Mouse (Mus musculus) left cerebral cortex, postnatal 36 days (tissue): Measurements from ENCODE around the gene Ghr. TPM values are rescaled to one million over a fixed set of nuclear protein-coding genes. Genes with fewer than 3 reads are reported as not detected.

ENCODE experiments used
- DNase-seq, 2 experiments: peaks; one replicate each; pipeline ENCODE4 v3.0.0; 2021 to 2022; ENCODE audit warnings: low spot score in 2 of 2, mixed read lengths in 1 of 2
- intact Hi-C: fragments of 180-260 bp; cut with DNase I; formaldehyde crosslinking; loops from one replicate; pipeline ENCODE4 v1.15.1; 2025
- total RNA-seq, 2 experiments: library from RNA; stranded (reverse); gene quantifications; 2 replicates each; pipeline ENCODE4 v1.2.3; 2021

Ghr gene
- total RNA-seq: 10 to 100 TPM; 11.1 to 15.0 TPM

DNA sequence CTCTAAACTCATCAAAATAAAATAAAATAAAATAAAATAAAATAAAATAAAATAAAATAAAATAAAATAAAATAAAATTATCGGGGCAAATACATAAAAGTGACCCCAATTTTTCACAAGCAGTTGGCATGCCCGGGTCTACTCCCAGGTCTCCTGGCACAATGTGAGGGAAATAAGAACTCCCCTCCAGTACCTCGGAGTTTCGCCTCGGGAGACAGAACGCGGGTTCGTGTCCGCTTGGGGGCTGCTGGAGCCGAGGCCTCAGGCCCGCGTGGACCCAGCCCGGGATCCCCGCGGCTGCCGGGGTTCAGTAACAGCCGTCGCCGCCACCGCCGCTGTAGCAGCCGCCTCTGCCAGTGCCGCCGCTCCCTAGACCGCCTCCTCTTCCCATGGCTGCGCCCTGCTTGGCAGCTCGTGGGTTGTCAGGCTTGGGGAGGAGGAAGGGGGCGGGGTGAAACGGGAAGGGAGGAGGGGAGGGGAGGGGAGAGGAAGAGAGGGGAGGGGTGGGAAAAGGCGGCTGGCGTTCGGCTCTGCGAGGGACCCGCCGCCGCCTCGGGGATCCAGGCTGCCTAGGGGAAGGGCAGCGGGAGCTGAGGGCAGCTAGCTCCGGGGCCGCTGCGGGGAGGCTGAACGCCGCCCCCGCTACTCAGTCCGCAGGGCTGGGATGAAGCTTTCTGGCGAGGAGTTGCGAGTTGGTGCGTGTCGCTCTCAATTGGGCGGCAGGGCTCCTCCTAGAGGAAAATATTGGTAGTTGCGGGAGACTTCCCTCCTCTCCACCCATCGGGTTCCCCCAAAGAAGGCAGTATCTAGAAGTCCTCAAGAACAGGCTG lies at the start of gene Ghr:
Gene Ghr, minus strand, starts transcription at position 686 of the 830 bp plus-strand sequence.
- DNase-seq: peak; percentile 87
- intact Hi-C loops: loop anchor here (2.0 to 5.0 kb wide), 4 partner anchors 142 to 1559 kb away; partner anchors contain the start of genes Oxct1 and Prkaa1

DNA sequence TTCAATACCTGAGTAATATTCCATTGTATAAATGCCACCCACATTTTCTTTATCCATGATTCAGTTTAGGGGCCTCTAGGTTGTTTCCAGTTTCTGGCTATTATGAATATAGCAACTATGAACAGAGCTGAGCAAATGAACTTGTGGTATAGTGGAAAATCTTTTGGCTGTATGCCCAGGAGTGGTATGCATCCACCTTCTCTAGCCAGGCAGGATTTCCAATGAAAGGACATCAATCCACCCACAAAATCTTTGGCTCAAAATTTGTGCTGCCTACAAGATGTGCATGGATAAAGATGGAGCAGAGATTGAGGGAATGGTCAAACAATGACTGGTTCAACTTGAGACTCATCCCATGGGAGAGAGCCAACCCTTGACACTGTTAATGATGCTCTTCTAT lies 39.5 kb upstream of the Ghr start:
- DNase-seq: no peak
- intact Hi-C loops: no loop called here

DNA sequence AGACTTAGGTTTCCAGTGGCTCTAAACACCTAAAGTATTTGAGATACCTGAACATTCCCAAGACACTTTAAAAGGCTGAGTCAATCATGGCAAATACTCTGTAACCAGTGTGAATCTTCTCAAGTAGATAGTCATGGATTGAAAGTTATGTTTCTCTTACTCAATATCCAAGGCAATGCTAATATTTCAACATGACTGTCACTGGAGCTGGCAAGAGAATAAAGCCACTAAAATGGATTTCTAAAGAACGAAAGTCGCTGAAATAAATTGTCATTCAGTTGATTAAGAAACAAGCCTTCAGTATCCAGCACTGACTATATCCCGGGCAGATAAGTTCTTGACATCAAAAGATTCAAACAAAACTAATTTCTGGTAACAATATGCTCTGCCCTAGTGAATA lies 37.1 kb upstream of the Ghr start:
- DNase-seq: no peak
- intact Hi-C loops: no loop called here

DNA sequence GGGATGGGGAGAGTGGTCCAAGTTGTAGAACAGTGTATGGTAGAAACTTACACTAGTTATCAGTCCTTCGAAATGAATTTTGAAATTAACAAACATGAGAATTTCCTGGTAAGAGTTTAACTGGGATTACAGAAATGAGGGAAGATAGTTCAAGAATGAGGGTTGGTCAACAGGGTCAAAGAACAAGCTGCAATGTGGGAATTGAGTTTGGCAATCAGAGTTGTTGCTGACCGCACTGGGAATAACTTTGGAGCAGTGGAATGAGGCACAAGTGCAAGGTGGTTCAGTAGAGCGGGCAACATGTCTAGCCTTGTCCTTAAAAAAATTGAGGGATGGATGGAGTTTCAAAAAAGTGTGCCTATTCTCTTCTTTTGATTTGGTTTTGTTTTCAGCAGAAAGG lies 35.0 kb upstream of the Ghr start:
- intact Hi-C loops: no loop called here
- no peak for DNase-seq

DNA sequence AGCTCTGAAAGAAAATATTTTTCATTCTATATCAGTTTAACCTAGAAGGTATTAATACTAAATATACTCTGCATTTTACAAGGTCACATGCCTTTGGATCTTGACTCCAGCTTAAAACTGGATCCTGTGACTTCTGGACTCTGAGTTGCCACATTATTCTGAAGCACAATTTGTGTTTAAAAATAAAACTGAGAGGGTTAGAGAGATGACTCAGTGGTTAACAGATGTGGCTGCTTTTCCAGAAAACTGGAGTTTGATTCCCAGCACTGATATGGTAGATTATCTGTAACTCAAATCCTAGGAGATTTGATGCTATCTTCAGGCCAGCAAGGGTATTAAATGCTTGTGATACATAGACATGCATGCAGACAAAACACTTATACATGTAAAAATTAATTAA lies 28.7 kb upstream of the Ghr start:
- no peak for DNase-seq
- intact Hi-C loops: no loop called here

DNA sequence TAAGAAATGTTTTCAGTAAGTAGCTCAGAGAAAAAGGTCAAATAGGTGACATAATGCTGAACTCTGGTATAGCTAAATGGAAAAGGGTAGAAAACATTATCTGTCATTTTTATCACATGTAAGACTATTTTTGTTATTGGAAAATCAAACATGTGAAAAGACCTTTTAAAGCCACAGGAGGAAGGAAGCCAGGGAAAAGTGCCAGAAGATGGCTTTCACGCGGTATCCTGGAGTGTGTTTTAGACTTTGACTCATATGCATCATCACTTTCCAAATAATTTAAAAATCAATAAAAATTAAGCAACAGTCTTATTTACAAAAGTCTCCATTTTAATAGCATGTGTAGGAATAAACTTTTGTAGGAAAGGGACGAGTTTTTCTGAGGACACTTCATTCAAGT lies 24.7 kb upstream of the Ghr start:
- intact Hi-C loops: no loop called here

DNA sequence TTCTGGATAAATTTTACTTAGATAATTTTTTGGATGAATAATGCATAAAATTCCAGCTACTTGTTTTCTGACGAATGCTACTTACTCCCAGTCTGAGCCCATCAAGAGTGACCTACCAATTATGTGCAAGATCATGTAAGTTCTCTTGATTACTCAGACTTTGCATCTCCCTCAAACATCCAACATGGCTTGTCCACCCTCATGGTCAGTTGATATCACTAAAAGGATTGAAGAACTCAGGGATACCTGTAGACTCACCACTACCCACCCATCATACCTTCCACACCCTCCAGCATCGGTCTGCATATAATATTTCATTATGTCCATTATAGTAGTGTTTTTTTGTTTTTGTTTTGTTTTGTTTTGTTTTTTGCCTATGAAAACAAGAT lies 18.8 kb upstream of the Ghr start:
- intact Hi-C loops: no loop called here
- no peak for DNase-seq

More for the DNA sequence above, 24.7 kb upstream of the Ghr start:
- DNase-seq: no peak

DNA sequence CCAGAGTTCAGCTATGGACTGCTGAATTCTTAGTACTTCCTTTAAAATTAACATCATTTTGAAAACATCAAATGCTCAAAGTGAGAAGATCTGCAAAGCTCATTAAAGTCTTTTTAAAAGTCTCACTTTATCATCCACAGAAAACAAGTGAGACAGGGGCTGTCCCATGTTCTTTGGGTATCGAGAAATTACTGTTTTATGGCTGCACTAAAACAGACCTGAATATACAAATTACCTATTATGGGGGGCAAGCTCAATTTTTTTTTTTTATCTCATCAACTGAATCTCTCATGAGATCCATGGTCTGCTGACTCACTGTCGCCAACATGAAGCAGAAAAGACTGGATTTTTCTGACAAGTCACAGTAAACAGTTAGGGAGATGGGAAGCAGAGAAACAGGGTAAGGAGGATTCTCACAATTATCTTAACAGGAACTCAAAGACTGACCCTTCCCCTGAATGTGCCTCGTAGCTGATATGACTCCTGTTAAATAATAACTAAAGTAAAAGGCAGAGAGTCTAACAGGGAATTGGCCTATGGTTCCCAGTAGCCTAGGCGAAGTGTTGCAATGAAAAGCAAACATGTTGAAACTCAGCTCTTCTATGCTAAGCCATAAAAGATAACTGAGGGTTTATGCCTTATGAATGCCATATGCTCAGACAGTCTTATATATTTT lies 18.3 kb upstream of the Ghr start:
- intact Hi-C loops: no loop called here
- no peak for DNase-seq

DNA sequence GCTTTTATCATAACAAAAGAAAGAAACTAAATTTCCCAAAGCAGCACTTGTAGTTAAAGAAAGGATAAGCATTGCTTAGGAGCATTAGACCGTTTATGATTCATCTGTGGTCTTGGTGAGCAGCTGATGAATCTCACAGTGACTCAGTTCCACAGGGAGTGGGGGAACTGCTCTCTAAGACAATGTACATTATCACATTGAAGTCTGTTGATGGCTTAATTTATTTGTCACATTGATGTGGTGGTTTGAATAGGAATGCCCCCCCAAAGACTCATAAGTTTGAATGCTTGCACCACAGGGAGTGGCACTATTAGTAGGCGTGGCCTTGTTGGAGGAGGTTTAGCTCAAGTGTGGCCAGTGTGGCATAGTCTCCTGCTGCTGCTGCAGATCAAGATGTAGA lies 4.6 kb upstream of the Ghr start:
- intact Hi-C loops: no loop called here
- no peak for DNase-seq

DNA sequence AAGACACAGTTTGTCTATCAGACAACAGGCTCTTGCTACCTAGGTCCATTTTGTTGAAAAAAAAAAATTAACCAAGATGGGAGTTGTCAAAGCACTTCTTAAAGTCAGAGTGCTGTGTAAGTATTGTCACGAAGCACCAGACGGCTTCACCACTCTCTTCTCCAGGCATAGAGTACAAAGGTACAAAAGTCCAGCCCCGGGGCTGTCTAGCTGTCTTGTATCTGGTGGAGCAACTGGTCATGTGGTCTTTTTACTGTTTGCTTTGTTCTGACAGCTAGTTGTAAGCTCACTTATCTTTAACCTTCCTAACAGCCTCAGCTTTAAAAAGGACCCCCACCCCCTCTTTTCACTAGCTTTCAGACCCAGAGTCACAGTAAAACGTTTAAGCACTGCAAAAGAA lies 1.1 kb upstream of the Ghr start:
- no peak for DNase-seq
- intact Hi-C loops: loop anchor here (5.0 kb wide), 2 partner anchors 443 to 1558 kb away; partner anchors contain the start of genes Oxct1 and Prkaa1

DNA sequence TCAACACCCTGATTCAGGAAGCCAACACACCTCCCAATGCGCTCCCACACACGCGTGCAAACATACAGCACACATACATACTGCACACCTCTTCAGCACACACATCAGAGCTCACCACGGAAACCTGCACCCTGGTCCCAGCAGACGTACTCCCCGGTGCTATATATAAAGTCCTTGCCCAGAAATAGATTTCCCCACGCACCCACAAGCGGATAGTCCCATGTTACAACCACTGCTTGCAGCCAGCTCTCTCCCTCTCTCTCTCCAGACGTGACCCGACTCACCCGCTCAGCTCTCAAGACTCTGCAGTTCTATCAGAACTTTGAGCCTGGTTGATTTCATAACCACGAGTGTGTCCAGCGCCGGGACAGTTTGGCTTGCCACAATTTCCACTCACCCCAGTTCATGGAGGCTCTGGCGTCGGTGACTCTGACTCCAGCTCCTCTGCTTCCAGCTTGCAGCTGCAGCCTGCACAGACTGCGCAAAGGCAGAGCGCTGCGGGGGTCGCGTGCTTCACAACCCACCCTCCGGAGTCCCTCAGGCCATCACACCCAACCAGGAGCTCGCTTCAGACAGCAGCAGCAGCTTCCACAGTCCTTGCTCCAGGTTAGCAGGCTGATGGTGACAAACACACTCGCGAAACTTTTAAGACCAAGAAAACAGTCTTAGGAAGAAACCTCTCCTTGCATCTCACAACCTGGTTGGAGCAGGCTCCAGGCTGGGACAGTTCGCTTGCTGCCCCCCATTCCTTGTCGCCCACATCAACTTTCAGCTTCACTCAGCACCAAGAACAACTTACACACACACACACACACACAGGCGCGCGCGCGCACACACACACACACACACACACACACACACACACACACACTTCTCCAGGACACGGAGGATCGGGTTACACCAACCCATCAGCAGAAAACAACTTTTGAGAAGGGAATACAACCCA lies 1.2 kb downstream of the Ghr start:
- peak; percentile 55 to 63 for DNase-seq
- intact Hi-C loops: loop anchor here (2.0 to 5.0 kb wide), 4 partner anchors 141 to 1560 kb away; partner anchors contain the start of genes Oxct1 and Prkaa1

DNA sequence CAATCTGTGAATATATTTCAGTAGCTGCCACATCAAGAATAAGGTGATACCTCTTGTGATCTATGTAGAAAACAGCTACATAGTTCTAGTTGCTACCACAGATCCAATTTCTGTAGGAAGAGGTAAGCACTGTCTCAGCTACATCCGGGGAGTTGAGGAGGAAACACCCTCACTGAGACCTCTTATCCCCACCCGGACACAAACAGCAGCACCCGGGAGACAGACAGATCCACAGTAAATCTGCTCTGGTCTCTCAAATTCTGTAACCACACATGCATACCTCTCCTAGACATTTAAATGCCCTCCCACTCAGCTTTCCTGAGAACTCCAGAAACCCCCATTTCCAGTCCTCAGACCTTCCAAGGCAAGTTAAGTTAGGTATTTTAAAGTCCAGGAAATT lies 2.0 kb downstream of the Ghr start:
- intact Hi-C loops: loop anchor here (5.0 kb wide), 2 partner anchors 446 to 1561 kb away; partner anchors contain the start of genes Oxct1 and Prkaa1

DNA sequence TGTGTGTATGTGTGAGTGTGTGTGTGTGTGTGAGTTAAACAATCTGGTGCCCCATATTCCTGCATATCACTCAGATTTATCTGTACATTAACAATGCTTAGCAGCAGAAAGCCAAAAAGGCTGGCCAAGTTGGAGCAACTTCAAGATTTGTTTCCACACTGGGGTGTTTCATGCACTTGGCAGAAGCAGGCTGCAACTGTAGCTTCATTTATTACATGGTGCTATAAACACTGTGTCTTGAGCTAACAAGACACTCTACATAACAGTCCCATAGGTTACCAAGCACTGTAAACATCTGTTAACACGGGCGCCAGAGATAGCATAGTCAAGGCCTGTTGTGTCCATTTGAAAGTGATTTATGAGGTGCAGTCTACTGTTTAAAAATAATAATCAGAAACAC lies 3.1 kb downstream of the Ghr start:
- intact Hi-C loops: loop anchor here (5.0 kb wide), 2 partner anchors 447 to 1562 kb away; partner anchors contain the start of genes Oxct1 and Prkaa1
- no peak for DNase-seq

More for the DNA sequence above, 2.0 kb downstream of the Ghr start:
- no peak for DNase-seq

DNA sequence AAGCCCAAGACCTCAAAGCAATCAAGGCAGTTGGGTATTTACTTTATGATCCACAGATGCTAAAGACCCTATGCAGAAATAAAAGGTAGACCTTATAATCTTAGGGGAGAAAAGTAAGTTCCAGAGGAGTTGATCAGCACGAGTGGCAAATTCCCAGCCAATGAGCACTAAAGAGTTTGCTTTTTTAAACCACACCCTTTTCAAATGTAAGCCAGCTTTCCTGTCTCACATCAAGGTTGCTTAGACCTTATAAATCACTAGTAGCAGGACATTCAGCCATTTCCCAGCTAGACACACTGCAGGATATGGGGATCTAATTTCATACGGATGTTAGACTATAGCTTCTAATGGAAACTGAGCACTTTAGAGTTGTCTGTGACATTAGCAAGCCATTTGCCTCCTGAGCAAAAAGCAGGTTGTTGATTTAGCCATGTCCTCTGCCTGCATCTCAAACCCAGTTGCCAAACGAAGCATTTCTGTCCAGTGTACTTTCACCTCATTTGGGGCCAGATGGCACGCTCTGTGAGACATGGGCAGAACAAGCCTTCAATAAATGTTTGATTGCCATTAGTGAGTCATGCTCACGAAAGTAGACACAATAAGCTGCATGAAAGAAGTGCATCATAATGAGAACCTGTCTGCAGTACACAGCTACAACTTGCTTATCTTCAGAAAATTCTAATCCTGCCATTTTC lies 4.9 kb downstream of the Ghr start:
- intact Hi-C loops: no loop called here
- DNase-seq: no peak

DNA sequence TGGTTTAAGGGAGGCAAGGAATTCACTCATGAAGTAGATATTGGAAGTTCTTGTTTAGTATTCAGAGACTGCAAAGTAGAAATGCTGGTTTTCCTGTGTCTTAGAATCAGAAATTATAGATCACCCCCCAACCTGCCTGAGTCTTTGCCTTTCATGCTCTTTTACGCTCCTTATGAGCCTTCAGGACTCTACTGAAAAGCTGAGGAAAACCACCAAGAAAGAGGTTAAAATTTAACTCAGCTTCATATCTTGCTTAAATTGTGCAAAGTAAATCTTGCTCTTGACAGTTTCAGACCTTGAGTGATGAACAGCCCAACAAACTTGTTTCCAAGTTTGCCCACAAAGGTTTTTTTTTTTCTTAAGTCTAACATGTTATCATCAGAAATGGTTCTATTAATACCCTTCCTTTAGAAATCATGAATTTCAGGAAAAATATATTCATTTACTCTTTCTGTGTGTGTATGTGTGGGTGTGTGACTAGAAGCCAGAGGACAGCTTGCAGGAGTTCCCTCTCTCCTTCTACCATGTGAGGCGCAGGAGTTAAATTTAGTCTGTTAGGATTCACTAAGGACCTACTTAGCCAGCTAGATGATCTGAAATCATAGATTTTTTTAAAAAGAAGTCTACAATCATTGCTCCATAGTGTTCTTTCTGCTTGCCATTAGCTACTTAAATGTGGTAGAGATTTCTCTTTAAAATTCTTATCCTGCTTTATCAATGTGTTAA lies 14.0 kb downstream of the Ghr start:
- intact Hi-C loops: no loop called here
- no peak for DNase-seq

DNA sequence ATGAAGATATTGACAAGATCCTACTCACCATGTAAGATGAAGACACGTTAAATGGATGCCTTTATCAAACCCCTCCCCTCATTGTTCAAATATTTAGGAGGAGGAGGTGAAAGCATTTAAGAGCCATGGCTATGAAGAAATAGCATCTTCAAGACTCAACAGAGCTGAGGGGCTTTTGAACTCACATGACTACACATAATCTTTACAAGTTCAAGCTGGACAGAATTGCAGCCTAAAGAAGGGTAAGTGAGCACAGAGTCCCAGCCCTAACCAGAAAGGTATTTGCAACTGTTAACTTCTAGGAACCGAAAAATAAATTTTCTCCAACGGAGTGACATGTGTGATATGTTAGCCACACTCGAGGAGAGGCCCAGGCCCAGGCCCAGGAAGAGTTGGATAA lies 18.7 kb downstream of the Ghr start:
- intact Hi-C loops: no loop called here

DNA sequence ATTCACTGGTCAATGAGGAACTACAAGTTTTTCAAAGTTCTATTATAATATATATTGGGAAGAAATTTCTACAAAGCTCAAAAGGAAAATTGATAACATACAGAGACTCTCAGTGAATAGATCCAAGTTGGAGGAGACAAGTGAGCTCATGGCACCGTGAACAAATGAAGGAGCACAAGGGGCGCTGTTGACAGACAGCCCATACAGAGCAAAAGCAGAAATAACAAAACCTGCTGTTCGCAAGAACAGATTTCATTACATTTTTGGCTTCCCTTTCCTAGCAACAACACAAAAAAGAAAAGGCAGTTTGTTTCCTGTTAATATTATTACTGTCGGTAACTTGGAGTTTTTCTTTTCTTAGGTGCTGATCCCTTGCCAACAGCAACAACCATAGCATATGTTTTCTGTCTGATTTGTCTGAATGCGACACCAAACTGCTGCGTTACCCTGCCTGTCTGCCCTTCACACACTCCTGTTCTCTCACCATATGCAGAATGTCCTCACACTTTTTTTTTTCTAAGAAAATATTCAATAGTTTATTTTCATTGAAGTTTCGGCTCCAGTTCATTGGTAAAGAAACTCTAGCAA lies 19.3 kb downstream of the Ghr start:
- DNase-seq: no peak
- intact Hi-C loops: no loop called here

More for the DNA sequence above, 18.7 kb downstream of the Ghr start:
- DNase-seq: no peak

DNA sequence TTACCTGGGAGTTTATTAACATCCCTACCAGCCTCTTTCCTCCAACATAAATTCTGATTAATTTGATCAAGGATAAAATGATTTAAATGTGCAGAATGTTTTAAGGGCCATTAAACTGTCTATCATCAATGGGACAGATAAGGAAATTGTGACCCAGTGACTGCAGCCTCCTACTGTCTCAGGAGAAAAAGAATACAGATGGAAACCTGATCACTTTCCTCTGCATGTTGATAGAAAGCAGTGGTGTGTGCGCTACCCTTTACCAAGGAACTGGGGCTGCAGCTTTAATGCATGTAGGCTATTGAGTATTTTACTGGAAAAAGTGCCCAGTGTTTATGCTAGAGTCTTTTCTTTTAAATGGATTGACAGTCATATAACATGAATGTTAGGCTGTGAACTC lies 19.8 kb downstream of the Ghr start:
- intact Hi-C loops: no loop called here
- no peak for DNase-seq
